Mouse (Mus musculus) heart, postnatal 4 days (tissue): ENCODE results near the gene Scyl1. TPM values are rescaled to one million over a fixed set of nuclear protein-coding genes. Genes with fewer than 3 reads are reported as not detected.

Experiments used
- DNase-seq: peaks from one replicate; pipeline ENCODE4 v3.0.0; 2021
- total RNA-seq, 2 experiments: library from RNA; stranded (reverse); gene quantifications; 2 replicates each; pipeline ENCODE4 v1.2.3; 2021

The Scyl1 gene
- total RNA-seq, 2 experiments from 2014 or later, result 60.6 to 69.0 TPM

GRCm38 (mm10) chr19:5741641-5742240 is 29.5 kb downstream of the Scyl1 start:
- DNase-seq, result peak; percentile 91

GRCm38 (mm10) chr19:5740320-5741317 is 30.6 kb downstream of the Scyl1 start, which contains the start of gene Ltbp3:
Gene Ltbp3 (plus strand): TSS chr19:5740904.
- peak; percentile 90 for DNase-seq

GRCm38 (mm10) chr19:5739446-5739845 is 31.8 kb downstream of the Scyl1 start:
- no peak for DNase-seq

- no peak for DNase-seq
Measured at GRCm38 (mm10) chr19:5734325-5734724, 36.9 kb downstream of the Scyl1 start.

GRCm38 (mm10) chr19:5731264-5731978 is 39.8 kb downstream of the Scyl1 start:
- DNase-seq, result peak; percentile 94

GRCm38 (mm10) chr19:5730314-5731186 is 40.7 kb downstream of the Scyl1 start:
- DNase-seq, result peak; percentile 53

GRCm38 (mm10) chr19:5729444-5729815 is 41.8 kb downstream of the Scyl1 start, which contains the start of gene Fam89b:
Gene Fam89b (minus strand): TSS chr19:5729653.
- DNase-seq, result peak; percentile 92

GRCm38 (mm10) chr19:5728631-5729443 is 42.4 kb downstream of the Scyl1 start:
- DNase-seq, result peak; percentile 74

GRCm38 (mm10) chr19:5727701-5728100 is 43.5 kb downstream of the Scyl1 start:
- DNase-seq, result peak; percentile 95

GRCm38 (mm10) chr19:5726961-5727578 is 44.1 kb downstream of the Scyl1 start:
- no peak for DNase-seq

- DNase-seq, result peak; percentile 87
Measured at GRCm38 (mm10) chr19:5725767-5726515, 45.3 kb downstream of the Scyl1 start, which contains the start of gene Ehbp1l1. Gene Ehbp1l1 (minus strand): TSS chr19:5726317.

GRCm38 (mm10) chr19:5725029-5725707 is 46.1 kb downstream of the Scyl1 start:
- peak; percentile 90 for DNase-seq

- peak; percentile 77 for DNase-seq
Measured at GRCm38 (mm10) chr19:5724549-5724941, 46.7 kb downstream of the Scyl1 start.

- no peak for DNase-seq
Measured at GRCm38 (mm10) chr19:5723934-5724548, 47.2 kb downstream of the Scyl1 start.

GRCm38 (mm10) chr19:5722848-5723425 is 48.3 kb downstream of the Scyl1 start:
- DNase-seq, result no peak

GRCm38 (mm10) chr19:5721233-5721632 is 50.0 kb downstream of the Scyl1 start:
- no peak for DNase-seq

- no peak for DNase-seq
Measured at GRCm38 (mm10) chr19:5716955-5717354, 54.3 kb downstream of the Scyl1 start.
